19 mouse cellular contexts compared by ENCODE assay signal in the genomic region with DNA sequence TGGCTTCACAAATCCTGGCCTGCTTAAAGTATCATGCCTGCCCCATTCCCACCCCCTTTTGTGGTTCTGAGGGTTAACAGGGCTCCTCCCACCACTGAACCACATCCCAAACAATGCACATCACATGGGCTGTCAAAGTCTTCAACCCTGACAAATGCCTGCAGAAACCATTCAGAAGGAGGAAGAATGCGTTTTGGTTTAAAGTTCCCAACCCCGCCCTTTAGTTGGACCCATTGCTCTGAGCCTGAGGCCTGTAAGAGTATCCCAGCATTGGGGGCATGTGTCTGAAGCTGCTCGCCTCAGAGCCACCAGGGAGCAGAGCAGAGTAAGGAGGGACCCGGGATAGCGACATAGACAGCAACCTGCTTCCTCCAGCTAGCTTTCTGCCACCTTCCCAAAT. TPM values are rescaled to one million over a fixed set of nuclear protein-coding genes. Genes with fewer than 3 reads are reported as not detected.
DNase-seq lines count a peak whose midpoint lies in the region; ATAC-seq lines count a peak whose summit lies in the region.
"Had no signal": no experiment of that assay in that cellular context is flagged by ENCODE, and none has a peak within 500 bp of the region (broad histone marks: within the 10 kb centered on the region; RNA-seq: fewer than 3 reads in every experiment).

No protein-coding gene starts in this region.

- peaks cover 22% of the 10 kb centered on the region for H3K4me1 ChIP-seq in heart, embryonic 12.5 days (replicated peaks)
- no peaks in the 10 kb centered on the region for H3K4me1 ChIP-seq in neural tube, embryonic 11.5 days (ENCODE audit: control insufficient read depth, insufficient read depth, low read length)
- peaks cover 12% of the 10 kb centered on the region; the same call in 1 of the 2 replicates for H3K4me1 ChIP-seq in forebrain, embryonic 13.5 days
- H3K4me1 ChIP-seq: midbrain, embryonic 15.5 days had no signal

- no peak overlapping the region for H3K4me3 ChIP-seq in heart, embryonic 12.5 days
- H3K4me3 ChIP-seq in neural tube, embryonic 11.5 days (ENCODE audit: low read depth, low read length): no peak overlapping the region
- no peak overlapping the region for H3K4me3 ChIP-seq in forebrain, embryonic 13.5 days
- H3K4me3 ChIP-seq: embryonic facial prominence, embryonic 12.5 days; forebrain, embryonic 12.5 days; left cerebral cortex, adult 2 months; limb, embryonic 15.5 days; midbrain, embryonic 15.5 days; neural tube, embryonic 15.5 days had no signal

- no peak overlapping the region for H3K4me2 ChIP-seq in heart, embryonic 12.5 days
- no peak overlapping the region for H3K4me2 ChIP-seq in neural tube, embryonic 11.5 days (ENCODE audit: low read depth)
- H3K4me2 ChIP-seq in forebrain, embryonic 13.5 days: no peak overlapping the region
- H3K4me2 ChIP-seq: embryonic facial prominence, embryonic 12.5 days; forebrain, embryonic 12.5 days; limb, embryonic 15.5 days; midbrain, embryonic 15.5 days; neural tube, embryonic 15.5 days had no signal

- H3K9me3 ChIP-seq in heart, embryonic 12.5 days (replicated peaks): no peaks in the 10 kb centered on the region
- no peaks in the 10 kb centered on the region for H3K9me3 ChIP-seq in neural tube, embryonic 11.5 days (ENCODE audit: control insufficient read depth, low read length)
- no peaks in the 10 kb centered on the region for H3K9me3 ChIP-seq in forebrain, embryonic 13.5 days (replicated peaks)
- H3K9me3 ChIP-seq: embryonic facial prominence, embryonic 12.5 days; forebrain, embryonic 12.5 days; limb, embryonic 15.5 days; midbrain, embryonic 15.5 days; neural tube, embryonic 15.5 days had no signal

- no peaks in the 10 kb centered on the region for H3K27me3 ChIP-seq in heart, embryonic 12.5 days (replicated peaks)
- H3K27me3 ChIP-seq in neural tube, embryonic 11.5 days (ENCODE audit: control insufficient read depth, insufficient read depth, low read length): no peaks in the 10 kb centered on the region
- no peaks in the 10 kb centered on the region for H3K27me3 ChIP-seq in splenic B cell, adult 2 months (ENCODE audit: control insufficient read depth, insufficient read depth, low read length, poor library complexity, severe bottlenecking)
- H3K27me3 ChIP-seq in forebrain, embryonic 13.5 days: no peaks in the 10 kb centered on the region
- H3K27me3 ChIP-seq: embryonic facial prominence, embryonic 12.5 days; forebrain, embryonic 12.5 days; limb, embryonic 15.5 days; midbrain, embryonic 15.5 days; neural tube, embryonic 15.5 days had no signal

- 59% methylated on average over 5 of the region's 5 CpGs for WGBS in heart, embryonic 12.5 days
- WGBS in neural tube, embryonic 11.5 days: 53% methylated on average over 5 of the region's 5 CpGs
- 49% methylated on average over 5 of the region's 5 CpGs for WGBS in forebrain, embryonic 13.5 days

- 0 out of 2 replicates have a peak, but pooled peaks cover 2% of the 10 kb centered on the region for H3K36me3 ChIP-seq in heart, embryonic 12.5 days
- no peaks in the 10 kb centered on the region for H3K36me3 ChIP-seq in neural tube, embryonic 11.5 days (ENCODE audit: control insufficient read depth, insufficient read depth, low read length)
- peaks cover 11% of the 10 kb centered on the region; the same call in 1 of the 2 replicates for H3K36me3 ChIP-seq in splenic B cell, adult 2 months (ENCODE audit: control insufficient read depth, insufficient read depth, low read length, poor library complexity, severe bottlenecking)
- H3K36me3 ChIP-seq in forebrain, embryonic 13.5 days (ENCODE audit: poor library complexity, severe bottlenecking): 0 out of 2 replicates have a peak, but pooled peaks cover under 1% of the 10 kb centered on the region
- H3K36me3 ChIP-seq: embryonic facial prominence, embryonic 12.5 days; forebrain, embryonic 12.5 days; limb, embryonic 15.5 days; midbrain, embryonic 15.5 days; neural tube, embryonic 15.5 days had no signal

- ATAC-seq in heart, embryonic 12.5 days (ENCODE audit: insufficient number of reproducible peaks, low FRiP score): no peak
- peak; percentile 41; the same call in 1 of the 2 replicates for ATAC-seq in neural tube, embryonic 11.5 days (ENCODE audit: insufficient read depth, low FRiP score, low TSS enrichment)
- no peak for ATAC-seq in forebrain, embryonic 13.5 days
- ATAC-seq: midbrain, embryonic 15.5 days had no signal

- H3K27ac ChIP-seq in heart, embryonic 12.5 days (ENCODE audit: poor library complexity, severe bottlenecking): no peak overlapping the region
- H3K27ac ChIP-seq in neural tube, embryonic 11.5 days (ENCODE audit: low read depth, low read length): no peak overlapping the region
- no peak overlapping the region for H3K27ac ChIP-seq in forebrain, embryonic 13.5 days
- H3K27ac ChIP-seq: embryonic facial prominence, embryonic 12.5 days; forebrain, embryonic 12.5 days; left cerebral cortex, adult 2 months; limb, embryonic 15.5 days; midbrain, embryonic 15.5 days; neural tube, embryonic 15.5 days had no signal

- H3K9ac ChIP-seq in heart, embryonic 12.5 days: no peak overlapping the region
- H3K9ac ChIP-seq in neural tube, embryonic 11.5 days (ENCODE audit: low read length): no peak overlapping the region
- no peak overlapping the region for H3K9ac ChIP-seq in forebrain, embryonic 13.5 days
- H3K9ac ChIP-seq: embryonic facial prominence, embryonic 12.5 days; forebrain, embryonic 12.5 days; limb, embryonic 15.5 days; midbrain, embryonic 15.5 days; neural tube, embryonic 15.5 days had no signal

- peak; percentile 83 for DNase-seq in heart, adult 11 months
- DNase-seq in neural tube, embryonic 11.5 days (ENCODE audit: low spot score): no peak
- no peak for DNase-seq in neural tube, embryonic 10.5 days (ENCODE audit: extremely low spot score, low spot score)
- DNase-seq in WW6 (ENCODE audit: low read depth, low spot score): peak; percentile 48
- DNase-seq in splenic B cell, adult 2 months (ENCODE audit: low read depth, low spot score): peak; percentile 7
- DNase-seq in adrenal gland, adult (ENCODE audit: inconsistent age in 2 of 2, low spot score in 1 of 2): no peak
- DNase-seq: cerebellum, adult 18-20 months; heart, postnatal 4 days; kidney, adult 18-20 months; spleen, adult 18-20 months had no signal

RNA-seq across cellular contexts. Expression of a gene that starts 41.0 kb away (rescaled TPM):
- 0.09 TPM in 1 of 2 replicates, not detected in the other for polyA plus RNA-seq in heart, embryonic 12.5 days (2016; fragmentation: Nextera tagmentation; extraction: Ambion mirVana)
- not detected in 2 replicates for polyA plus RNA-seq in neural tube, embryonic 11.5 days (2014; fragmentation: Nextera tagmentation; extraction: Ambion mirVana)
- polyA plus RNA-seq in forebrain, embryonic 13.5 days (2015; fragmentation: Nextera tagmentation; extraction: Ambion mirVana): not detected in 2 replicates
- polyA plus RNA-seq: forebrain, embryonic 12.5 days; large intestine, adult 2 months had no signal

Comparison
In these comparisons a context has a peak if more than half of its experiments do, and no peak if none do; other contexts are left out.
1. DNase-seq: peak in heart, adult 11 months (single experiment), WW6 (single experiment) and splenic B cell, adult 2 months (single experiment); none in neural tube, embryonic 11.5 days (single experiment), neural tube, embryonic 10.5 days (single experiment) and adrenal gland, adult (0 of 2).